Mouse (Mus musculus): ENCODE measurements around the gene Armc10.

DNA sequence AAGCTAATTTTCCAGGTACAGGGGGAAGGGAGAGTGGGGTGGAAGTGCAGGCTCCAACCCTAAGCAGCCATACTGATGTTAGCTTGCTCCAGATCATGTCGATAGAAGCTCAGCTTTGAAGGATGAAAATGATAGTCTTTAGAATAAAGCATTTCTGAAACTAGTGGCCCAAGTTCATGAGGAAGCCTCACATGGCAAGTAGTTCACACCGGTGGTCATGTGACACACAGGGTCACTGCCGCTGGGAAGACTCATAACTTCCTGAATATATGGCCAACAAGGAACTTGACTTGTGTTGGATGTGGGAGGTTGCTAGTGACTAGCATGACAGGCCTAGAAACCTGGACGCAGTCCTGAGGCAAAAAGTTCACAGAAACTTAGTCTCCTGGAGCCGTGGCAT, 46.6 kb downstream of the Armc10 start:
- TF ChIP-seq CTCF (IDR thresholded peaks at IDR 0.05; ENCODE audit: low read depth) = no peak
- TF ChIP-seq EP300 (IDR thresholded peaks at IDR 0.05; ENCODE audit: low read depth) = no peak
